Mouse (Mus musculus): ENCODE data around the gene Smtn. TPM values are rescaled to one million over a fixed set of nuclear protein-coding genes. Genes with fewer than 3 reads are reported as not detected.

The Smtn gene
- total and polyA plus RNA-seq, 3 experiments, result not detected

DNA sequence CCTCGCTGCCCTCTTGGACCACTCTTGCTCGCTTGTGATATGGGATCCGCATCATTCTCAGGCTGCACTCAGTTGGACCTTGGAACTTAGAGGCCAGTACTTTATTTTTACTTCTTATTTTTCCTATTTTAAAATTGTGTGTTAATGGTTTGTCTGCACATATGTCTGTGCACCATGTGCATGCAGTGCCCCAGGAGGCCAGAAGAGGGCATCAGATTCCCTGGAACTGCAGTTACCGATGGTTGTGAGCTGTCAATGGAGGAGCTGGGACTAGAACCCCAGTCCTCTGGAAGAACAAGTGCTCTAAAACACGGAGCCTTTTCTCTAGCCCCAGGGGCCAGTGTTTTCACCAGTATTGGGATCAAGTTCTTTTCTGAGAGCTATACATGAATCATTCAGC is 4.0 kb upstream of the Smtn start:
- no peaks in the 10 kb centered on the region; the same call in 1 of the 2 replicates for H3K27me3 ChIP-seq (ENCODE audit: insufficient read depth, low read length)
- no peaks in the 10 kb centered on the region for H3K4me1 ChIP-seq (ENCODE audit: insufficient read depth, low read depth, low read length)
- no peak overlapping the region for H3K4me3 ChIP-seq (ENCODE audit: low read depth, low read length)
- TF ChIP-seq GATA2 (IDR thresholded peaks at IDR 0.05; ENCODE audit: borderline replicate concordance, low read depth, low read length) (no peak), POLR2AphosphoS5 (IDR thresholded peaks at IDR 0.05; ENCODE audit: insufficient replicate concordance, low read depth, low read length) (no peak), TAL1 (conservative IDR thresholded peaks at IDR 0.05; ENCODE audit: low read depth, low read length) (no peak), GATA1 (IDR thresholded peaks at IDR 0.05; ENCODE audit: borderline replicate concordance, low read length) (no peak), CTCF (IDR thresholded peaks at IDR 0.05; ENCODE audit: low read depth, low read length) (no peak)
- H3K36me3 ChIP-seq (replicated peaks), result no peaks in the 10 kb centered on the region
- H3K9me3 ChIP-seq (replicated peaks), result peaks cover 3% of the 10 kb centered on the region; the same call in 1 of the 2 replicates
- DNase-seq (ENCODE audit: low spot score) (no peak), ATAC-seq (ENCODE audit: extremely low read depth, insufficient number of reproducible peaks, low FRiP score, poor library complexity, severe bottlenecking) (no peak)

- no peak for TF ChIP-seq POLR2AphosphoS5 (IDR thresholded peaks at IDR 0.05; ENCODE audit: insufficient replicate concordance, low read depth, low read length)
- TF ChIP-seq TAL1 (conservative IDR thresholded peaks at IDR 0.05; ENCODE audit: low read depth, low read length), result no peak
- TF ChIP-seq CTCF (IDR thresholded peaks at IDR 0.05; ENCODE audit: low read depth, low read length), result no peak
- Histone ChIP-seq H3K27me3 (ENCODE audit: insufficient read depth, low read length) (no peaks in the 10 kb centered on the region; the same call in 1 of the 2 replicates), H3K9me3 (replicated peaks) (peaks cover 3% of the 10 kb centered on the region; the same call in 1 of the 2 replicates), H3K4me1 (ENCODE audit: insufficient read depth, low read depth, low read length) (no peaks in the 10 kb centered on the region), H3K4me3 (ENCODE audit: low read depth, low read length) (no peak overlapping the region), H3K36me3 (replicated peaks) (no peaks in the 10 kb centered on the region)
- DNase-seq (ENCODE audit: low spot score), result no peak
- no peak for ATAC-seq (ENCODE audit: extremely low read depth, insufficient number of reproducible peaks, low FRiP score, poor library complexity, severe bottlenecking)
These were observed 2.6 kb upstream of the Smtn start for GRCm38 (mm10) chr11:3543001-3543400.

DNA sequence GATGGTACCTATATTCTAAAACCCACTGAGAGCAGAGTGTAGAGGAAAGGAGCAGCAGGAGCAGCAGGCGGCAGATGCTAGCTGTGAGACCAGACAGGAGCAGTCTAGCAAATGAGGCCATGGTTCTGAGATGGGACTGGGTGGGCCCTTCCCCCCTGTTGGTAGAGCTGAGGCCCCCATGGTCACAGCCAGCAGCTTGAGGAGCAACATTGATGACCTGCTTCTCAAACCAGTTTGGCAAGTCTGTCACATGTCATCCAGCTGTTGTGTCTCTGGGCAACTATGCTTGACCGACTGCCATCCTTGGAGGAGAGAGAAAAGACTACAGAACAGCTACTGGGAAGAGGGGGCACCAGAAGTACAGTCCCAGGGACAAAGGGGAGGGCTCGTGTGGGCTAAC is 1.5 kb upstream of the Smtn start:
- H3K27me3 ChIP-seq (ENCODE audit: insufficient read depth, low read length), result no peaks in the 10 kb centered on the region; the same call in 1 of the 2 replicates
- no peak for ATAC-seq (ENCODE audit: extremely low read depth, insufficient number of reproducible peaks, low FRiP score, poor library complexity, severe bottlenecking)
- no peaks in the 10 kb centered on the region for H3K4me1 ChIP-seq (ENCODE audit: insufficient read depth, low read depth, low read length)
- H3K36me3 ChIP-seq (replicated peaks), result no peaks in the 10 kb centered on the region
- H3K9me3 ChIP-seq (replicated peaks), result peaks cover 3% of the 10 kb centered on the region; the same call in 1 of the 2 replicates
- H3K4me3 ChIP-seq (ENCODE audit: low read depth, low read length), result no peak overlapping the region
- DNase-seq (ENCODE audit: low spot score), result no peak
- TF ChIP-seq CTCF (IDR thresholded peaks at IDR 0.05; ENCODE audit: low read depth, low read length) (no peak), GATA1 (IDR thresholded peaks at IDR 0.05; ENCODE audit: borderline replicate concordance, low read length) (no peak), POLR2AphosphoS5 (IDR thresholded peaks at IDR 0.05; ENCODE audit: insufficient replicate concordance, low read depth, low read length) (no peak)

GRCm38 (mm10) chr11:3539826-3540196 is 601 bp downstream of the Smtn start:
- ATAC-seq (ENCODE audit: extremely low read depth, insufficient number of reproducible peaks, low FRiP score, poor library complexity, severe bottlenecking) (no peak), DNase-seq (ENCODE audit: low spot score) (no peak)
- peaks cover 3% of the 10 kb centered on the region; the same call in 1 of the 2 replicates for H3K9me3 ChIP-seq (replicated peaks)
- no peaks in the 10 kb centered on the region for H3K36me3 ChIP-seq (replicated peaks)
- H3K4me1 ChIP-seq (ENCODE audit: insufficient read depth, low read depth, low read length), result 0 out of 2 replicates have a peak, but pooled peaks cover 2% of the 10 kb centered on the region
- no peak for TF ChIP-seq TAL1 (conservative IDR thresholded peaks at IDR 0.05; ENCODE audit: low read depth, low read length)
- no peak for TF ChIP-seq CTCF (IDR thresholded peaks at IDR 0.05; ENCODE audit: low read depth, low read length)
- no peak for TF ChIP-seq GATA1 (IDR thresholded peaks at IDR 0.05; ENCODE audit: borderline replicate concordance, low read length)
- TF ChIP-seq GATA2 (IDR thresholded peaks at IDR 0.05; ENCODE audit: borderline replicate concordance, low read depth, low read length), result no peak
- TF ChIP-seq POLR2AphosphoS5 (IDR thresholded peaks at IDR 0.05; ENCODE audit: insufficient replicate concordance, low read depth, low read length), result no peak
- peaks cover 10% of the 10 kb centered on the region; the same call in 1 of the 2 replicates for H3K27me3 ChIP-seq (ENCODE audit: insufficient read depth, low read length)
- no peak overlapping the region for H3K4me3 ChIP-seq (ENCODE audit: low read depth, low read length)

DNA sequence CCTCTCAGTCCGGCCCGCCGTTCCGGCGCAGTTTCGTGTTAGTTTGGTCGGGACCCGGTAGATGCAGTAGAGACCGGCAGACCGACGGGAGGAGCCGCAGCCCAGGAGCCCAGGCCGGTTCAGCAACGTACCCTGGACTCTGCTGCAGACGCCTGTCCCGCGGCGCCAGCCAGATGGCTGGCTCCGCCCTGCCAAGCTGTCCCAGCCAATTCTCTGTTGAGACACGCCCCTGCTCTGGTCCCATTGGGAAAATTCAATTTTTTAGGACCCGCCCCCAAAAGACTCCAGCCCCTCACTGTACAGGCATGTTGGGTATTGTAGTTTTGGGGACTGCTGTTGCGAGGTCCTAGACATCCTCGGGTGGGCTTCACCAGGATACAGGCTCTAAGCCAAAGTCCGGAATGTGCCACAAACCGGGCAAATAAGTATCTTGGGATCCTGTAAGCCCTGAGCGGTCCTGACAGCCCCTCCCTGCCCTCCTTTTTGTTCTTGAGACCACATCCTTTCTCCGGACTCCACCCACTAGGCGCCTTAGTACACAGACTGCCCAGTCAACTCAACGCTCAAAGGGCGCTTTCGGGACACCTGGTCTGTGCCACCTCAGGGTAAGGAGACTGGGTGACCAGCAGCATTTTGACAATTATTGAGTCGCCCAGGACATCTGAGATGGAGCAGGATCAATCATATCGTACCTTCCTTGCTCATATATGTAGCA is 1.1 kb downstream of the Smtn start:
- H3K27me3 ChIP-seq (ENCODE audit: insufficient read depth, low read length), result peaks cover 10% of the 10 kb centered on the region; the same call in 1 of the 2 replicates
- H3K9me3 ChIP-seq (replicated peaks), result no peaks in the 10 kb centered on the region
- H3K36me3 ChIP-seq (replicated peaks), result no peaks in the 10 kb centered on the region
- 0 out of 2 replicates have a peak, but pooled peaks cover 2% of the 10 kb centered on the region for H3K4me1 ChIP-seq (ENCODE audit: insufficient read depth, low read depth, low read length)
- H3K4me3 ChIP-seq (ENCODE audit: low read depth, low read length), result no peak overlapping the region
- ATAC-seq (ENCODE audit: extremely low read depth, insufficient number of reproducible peaks, low FRiP score, poor library complexity, severe bottlenecking) (no peak), DNase-seq (ENCODE audit: low spot score) (no peak)
- no peak for TF ChIP-seq POLR2AphosphoS5 (IDR thresholded peaks at IDR 0.05; ENCODE audit: insufficient replicate concordance, low read depth, low read length)
- no peak for TF ChIP-seq CTCF (IDR thresholded peaks at IDR 0.05; ENCODE audit: low read depth, low read length)
- TF ChIP-seq TAL1 (conservative IDR thresholded peaks at IDR 0.05; ENCODE audit: low read depth, low read length), result no peak
- no peak for TF ChIP-seq GATA2 (IDR thresholded peaks at IDR 0.05; ENCODE audit: borderline replicate concordance, low read depth, low read length)
- no peak for TF ChIP-seq GATA1 (IDR thresholded peaks at IDR 0.05; ENCODE audit: borderline replicate concordance, low read length)

DNA sequence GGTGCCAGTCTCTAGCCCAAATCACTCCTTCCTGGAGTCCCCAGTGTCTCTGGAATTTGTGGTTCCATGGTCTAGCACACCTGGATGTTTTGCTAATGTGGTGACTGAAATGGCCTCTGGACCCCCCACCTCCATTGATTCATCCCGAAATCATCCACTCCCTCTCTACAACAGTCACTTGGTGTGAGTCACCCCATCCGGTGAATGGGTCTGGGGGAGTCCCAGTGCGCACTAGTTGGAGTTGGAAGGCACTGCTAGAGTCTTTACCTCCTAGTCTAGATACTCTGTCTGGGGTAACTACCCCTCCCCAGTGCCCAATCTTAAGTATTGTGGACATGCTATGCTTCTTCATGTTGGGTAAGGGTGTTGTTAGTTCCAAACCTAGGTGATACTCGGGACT is 2.1 kb downstream of the Smtn start:
- ATAC-seq (ENCODE audit: extremely low read depth, insufficient number of reproducible peaks, low FRiP score, poor library complexity, severe bottlenecking) (no peak), DNase-seq (ENCODE audit: low spot score) (no peak)
- 0 out of 2 replicates have a peak, but pooled peaks cover 2% of the 10 kb centered on the region for H3K4me1 ChIP-seq (ENCODE audit: insufficient read depth, low read depth, low read length)
- no peaks in the 10 kb centered on the region for H3K36me3 ChIP-seq (replicated peaks)
- H3K4me3 ChIP-seq (ENCODE audit: low read depth, low read length), result no peak overlapping the region
- H3K9me3 ChIP-seq (replicated peaks), result no peaks in the 10 kb centered on the region
- peaks cover 10% of the 10 kb centered on the region; the same call in 1 of the 2 replicates for H3K27me3 ChIP-seq (ENCODE audit: insufficient read depth, low read length)
- TF ChIP-seq TAL1 (conservative IDR thresholded peaks at IDR 0.05; ENCODE audit: low read depth, low read length) (no peak), CTCF (IDR thresholded peaks at IDR 0.05; ENCODE audit: low read depth, low read length) (no peak), POLR2AphosphoS5 (IDR thresholded peaks at IDR 0.05; ENCODE audit: insufficient replicate concordance, low read depth, low read length) (no peak), GATA1 (IDR thresholded peaks at IDR 0.05; ENCODE audit: borderline replicate concordance, low read length) (no peak), GATA2 (IDR thresholded peaks at IDR 0.05; ENCODE audit: borderline replicate concordance, low read depth, low read length) (no peak)
